Mouse (Mus musculus) myocyte (in vitro differentiated cells): Measurements from ENCODE around the gene Matn4. TPM values are rescaled to one million over a fixed set of nuclear protein-coding genes. Genes with fewer than 3 reads are reported as not detected.

Experiments
- H3K27me3 ChIP-seq: one replicate; pipeline ENCODE4 v1.6.1; 2011; ENCODE audit not compliant: control insufficient read depth, insufficient read depth, insufficient read length
- H3K36me3 ChIP-seq: one replicate; pipeline ENCODE4 v1.6.1; 2011; ENCODE audit not compliant: control insufficient read depth, insufficient read depth
- H3K4me2 ChIP-seq: one replicate; pipeline ENCODE4 v1.6.1; 2011; ENCODE audit warnings: low read depth, control low read depth
- H3K4me3 ChIP-seq: one replicate; pipeline ENCODE4 v1.5.1; 2011; ENCODE audit warnings: mild to moderate bottlenecking, control low read depth, moderate library complexity
- H3K79me2 ChIP-seq: one replicate; pipeline ENCODE4 v1.6.1; 2011; ENCODE audit not compliant: control insufficient read depth, insufficient read depth
- H3ac ChIP-seq: one replicate; pipeline ENCODE4 v1.6.1; 2011; ENCODE audit not compliant: control insufficient read depth, insufficient read length
- CEBPB ChIP-seq: IDR thresholded peaks from 2 replicates; pipeline ENCODE4 v1.6.1; 2011; ENCODE audit warnings: mild to moderate bottlenecking, moderate library complexity; ENCODE audit not compliant: poor library complexity, insufficient read depth, severe bottlenecking
- E2F4 ChIP-seq: IDR thresholded peaks from one replicate; pipeline ENCODE4 v1.6.1; 2011; ENCODE audit warnings: mild to moderate bottlenecking, control low read depth, moderate library complexity; ENCODE audit not compliant: insufficient read depth
- MAX ChIP-seq: IDR thresholded peaks from one replicate; pipeline ENCODE4 v1.6.1; 2011; ENCODE audit warnings: low read depth, mild to moderate bottlenecking, control low read depth
- MYOD1 ChIP-seq, 3 experiments: IDR thresholded peaks; one replicate each; pipeline ENCODE4 v1.6.1; 2011; ENCODE audit warnings: control low read depth in 2 of 3, low read depth in 2 of 3, mild to moderate bottlenecking in 2 of 3, moderate library complexity in 1 of 3; ENCODE audit not compliant: insufficient read length in 2 of 3, control insufficient read depth in 1 of 3
- MYOG ChIP-seq, 3 experiments: IDR thresholded peaks; one replicate each; pipeline ENCODE4 v1.6.1; 2011; ENCODE audit warnings: control low read depth in 2 of 3, low read depth in 2 of 3, mild to moderate bottlenecking in 2 of 3; ENCODE audit not compliant: insufficient read length in 2 of 3, control insufficient read depth in 1 of 3, insufficient read depth in 1 of 3
- POLR2A ChIP-seq: IDR thresholded peaks from one replicate; pipeline ENCODE4 v1.6.1; 2011; ENCODE audit warnings: low read depth, mild to moderate bottlenecking, control low read depth, moderate library complexity; ENCODE audit not compliant: insufficient read length
- POLR2AphosphoS2 ChIP-seq: IDR thresholded peaks from one replicate; pipeline ENCODE4 v1.6.1; 2011; ENCODE audit warnings: low read depth, control low read depth; ENCODE audit not compliant: insufficient read length
- REST ChIP-seq: IDR thresholded peaks from one replicate; pipeline ENCODE4 v1.6.1; 2011; ENCODE audit warnings: mild to moderate bottlenecking, control low read depth, moderate library complexity; ENCODE audit not compliant: insufficient read depth, insufficient read length
- SRF ChIP-seq: IDR thresholded peaks from one replicate; pipeline ENCODE4 v1.6.1; 2011; ENCODE audit warnings: low read depth; ENCODE audit not compliant: control insufficient read depth, insufficient read length
- TCF12 ChIP-seq: IDR thresholded peaks from one replicate; pipeline ENCODE4 v1.6.1; 2011; ENCODE audit warnings: mild to moderate bottlenecking, control low read depth; ENCODE audit not compliant: poor library complexity, insufficient read depth, severe bottlenecking
- TCF3 ChIP-seq: IDR thresholded peaks from one replicate; pipeline ENCODE4 v1.6.1; 2011; ENCODE audit warnings: low read depth, control low read depth; ENCODE audit not compliant: insufficient read length
- USF1 ChIP-seq: IDR thresholded peaks from one replicate; pipeline ENCODE4 v1.6.1; 2011; ENCODE audit warnings: low read depth, mild to moderate bottlenecking, control low read depth, moderate library complexity
- polyA plus RNA-seq: library from polyadenylated mRNA; unstranded; fragments of >200 nt; fragmentation: generic; extraction: Trizol; gene quantifications from one replicate; pipeline ENCODE4 v1.2.1, GENCODE M21; 2012; ENCODE audit warnings: missing spikeins

Matn4 gene
- polyA plus RNA-seq, 1 experiment = 0.01 TPM

DNA sequence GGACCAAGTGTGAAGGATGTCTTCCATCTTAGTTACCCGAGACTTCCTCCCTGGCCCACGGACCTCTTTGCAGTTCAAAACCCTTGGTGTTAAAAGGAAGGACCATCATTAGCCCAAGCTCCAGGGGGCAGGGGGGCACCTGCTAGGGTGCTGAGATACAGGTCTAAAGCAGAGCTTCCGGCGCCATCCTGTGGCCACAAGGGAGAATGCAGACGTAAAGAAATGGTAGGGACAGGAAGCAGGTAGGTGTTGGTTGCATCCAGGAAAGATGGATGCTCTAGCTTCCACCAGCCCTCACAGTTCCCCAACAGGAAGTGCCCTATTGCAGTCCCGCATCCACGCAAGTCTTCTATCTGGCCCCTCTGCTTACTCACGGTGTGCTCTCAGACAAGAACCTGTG lies 18.0 kb downstream of the Matn4 start:
- no peaks in the 10 kb centered on the region for H3K27me3 ChIP-seq
- H3K4me2 ChIP-seq = no peak overlapping the region
- H3K36me3 ChIP-seq = no peaks in the 10 kb centered on the region

DNA sequence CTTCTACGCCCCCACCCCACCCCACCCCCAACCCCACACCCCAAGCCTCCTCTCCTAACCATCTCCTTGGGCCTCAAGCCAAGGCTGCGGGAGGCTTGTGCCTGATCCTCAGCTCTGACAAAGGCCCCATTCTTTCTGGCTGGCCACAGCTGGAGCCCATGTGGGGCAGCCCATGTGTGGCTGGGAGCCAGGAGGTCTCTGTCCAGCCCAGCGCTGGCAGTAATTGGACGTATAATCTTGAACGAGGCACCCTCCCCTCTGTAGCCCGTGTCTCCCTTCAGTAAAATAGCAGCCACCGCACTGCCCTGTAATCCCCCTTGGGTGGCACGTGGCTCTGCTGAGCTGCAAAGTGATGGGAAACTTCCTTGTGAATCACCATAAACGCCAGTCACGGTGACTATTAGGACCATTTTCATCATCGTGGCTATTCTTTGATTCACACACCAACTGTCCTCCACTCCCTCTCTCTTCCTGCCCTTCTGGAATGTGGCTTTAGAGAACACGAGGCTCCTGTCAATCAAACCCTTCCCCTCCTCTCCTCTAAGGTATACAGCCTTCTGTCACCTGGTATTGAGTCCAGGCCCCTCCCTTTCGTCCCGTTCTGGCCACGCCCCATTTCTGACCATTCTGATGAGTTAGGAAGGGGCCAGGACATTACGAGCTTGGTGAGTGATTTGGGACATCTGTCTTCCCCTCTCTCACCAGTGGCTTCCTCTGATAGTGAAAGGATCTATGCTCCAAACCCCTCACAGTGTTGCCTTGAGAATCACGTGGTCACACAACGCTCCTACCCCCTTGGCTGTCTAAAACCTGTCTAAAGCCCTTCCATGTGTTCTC lies 18.8 kb downstream of the Matn4 start:
- Histone ChIP-seq H3K4me2 (peak overlapping the region; percentile 82), H3K79me2 (no peaks in the 10 kb centered on the region), H3K36me3 (no peaks in the 10 kb centered on the region), H3ac (no peak overlapping the region), H3K4me3 (no peak overlapping the region), H3K27me3 (no peaks in the 10 kb centered on the region)
- TF ChIP-seq TCF3 = peak; percentile 22
- TF ChIP-seq USF1 = peak; percentile 50
- peak; percentile 24 for TF ChIP-seq REST
- TF ChIP-seq MYOG (IDR thresholded peaks at IDR 0.05; ENCODE audit: control insufficient read depth in 1 of 3, insufficient read depth in 1 of 3, insufficient read length in 2 of 3, low read depth in 2 of 3) = peak in 1 of 3 experiments; percentile 75
- TF ChIP-seq E2F4 = no peak
- TF ChIP-seq POLR2AphosphoS2 = no peak
- no peak for TF ChIP-seq CEBPB
- TF ChIP-seq MYOD1 (IDR thresholded peaks at IDR 0.05; ENCODE audit: control insufficient read depth in 1 of 3, insufficient read length in 2 of 3, low read depth in 2 of 3) = peak in 2 of 3 experiments; percentile 35 to 57
- TF ChIP-seq SRF = no peak
- no peak for TF ChIP-seq MAX
- TF ChIP-seq TCF12 = peak; percentile 28
- TF ChIP-seq POLR2A = no peak

More for the DNA sequence above, 18.0 kb downstream of the Matn4 start:
- Histone ChIP-seq H3K4me3 (no peak overlapping the region), H3K79me2 (no peaks in the 10 kb centered on the region), H3ac (no peak overlapping the region)
- no peak for TF ChIP-seq TCF3
- TF ChIP-seq MYOG (IDR thresholded peaks at IDR 0.05; ENCODE audit: control insufficient read depth in 1 of 3, insufficient read depth in 1 of 3, insufficient read length in 2 of 3, low read depth in 2 of 3) = no peak
- TF ChIP-seq POLR2AphosphoS2 = no peak
- no peak for TF ChIP-seq MAX
- TF ChIP-seq POLR2A = no peak
- TF ChIP-seq CEBPB = no peak

DNA sequence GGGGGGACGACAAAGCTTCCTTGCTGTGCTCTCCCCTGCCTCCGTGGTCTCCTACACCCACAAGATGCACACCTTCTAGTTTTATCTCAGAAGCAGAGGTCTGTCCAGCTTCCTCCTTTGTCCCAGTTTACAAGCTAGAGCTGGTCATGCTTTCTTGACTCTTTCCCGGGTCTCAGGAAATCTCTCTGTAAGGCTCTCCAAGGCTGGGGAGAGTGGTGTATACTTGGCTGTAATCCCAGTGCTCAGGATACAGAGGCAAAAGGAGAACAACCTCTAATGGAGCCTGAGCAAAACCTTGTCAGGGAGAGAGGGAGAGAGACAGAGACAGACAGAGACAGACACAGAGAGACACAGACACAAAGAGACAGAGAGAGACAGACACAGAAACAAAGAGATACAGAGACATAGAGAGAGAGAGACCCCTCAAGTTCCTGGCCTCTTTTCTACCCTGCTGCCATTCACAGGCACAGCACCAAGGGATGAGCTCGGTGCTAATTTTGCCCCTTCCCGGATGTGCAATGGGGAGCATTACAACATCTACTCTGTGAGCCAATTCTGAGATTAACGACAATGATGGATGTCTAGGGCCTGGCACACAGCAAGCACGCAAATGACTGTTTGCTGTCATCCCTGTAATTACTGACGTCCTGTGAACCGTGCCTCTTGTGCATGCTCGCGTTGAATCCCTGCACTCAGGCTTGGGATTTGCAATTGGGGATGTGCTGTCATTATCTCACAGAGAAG lies 21.1 kb downstream of the Matn4 start:
- no peaks in the 10 kb centered on the region for H3K79me2 ChIP-seq
- no peak overlapping the region for H3K4me2 ChIP-seq
- H3K4me3 ChIP-seq = no peak overlapping the region
- TF ChIP-seq SRF (no peak), MAX (no peak), TCF3 (no peak), POLR2AphosphoS2 (no peak), USF1 (no peak), REST (no peak), POLR2A (no peak), E2F4 (no peak), MYOD1 (IDR thresholded peaks at IDR 0.05; ENCODE audit: control insufficient read depth in 1 of 3, insufficient read length in 2 of 3, low read depth in 2 of 3) (no peak), MYOG (IDR thresholded peaks at IDR 0.05; ENCODE audit: control insufficient read depth in 1 of 3, insufficient read depth in 1 of 3, insufficient read length in 2 of 3, low read depth in 2 of 3) (no peak), CEBPB (no peak), TCF12 (no peak)
- H3K27me3 ChIP-seq = no peaks in the 10 kb centered on the region
- no peaks in the 10 kb centered on the region for H3K36me3 ChIP-seq
- no peak overlapping the region for H3ac ChIP-seq

DNA sequence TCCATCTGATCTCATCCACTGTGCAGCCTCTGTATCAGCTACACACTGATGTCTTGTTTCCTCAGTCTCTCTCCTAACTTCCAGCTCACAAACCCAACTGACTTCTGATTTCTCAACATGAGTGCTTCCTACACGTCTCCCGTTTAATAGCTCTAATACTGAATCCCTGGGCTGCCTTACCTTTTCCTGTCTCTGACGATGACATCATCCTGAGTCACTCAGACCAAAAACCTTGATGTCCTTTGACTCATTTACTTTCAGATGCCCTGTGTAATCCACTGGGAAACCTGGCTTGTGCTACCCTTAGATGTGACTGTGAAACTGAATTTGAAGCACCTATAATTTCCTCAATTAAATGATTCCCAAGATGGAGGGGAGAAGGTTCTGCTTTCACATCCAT lies 22.0 kb downstream of the Matn4 start:
- Histone ChIP-seq H3K36me3 (no peaks in the 10 kb centered on the region), H3K4me3 (no peak overlapping the region), H3K27me3 (no peaks in the 10 kb centered on the region), H3K79me2 (no peaks in the 10 kb centered on the region), H3K4me2 (no peak overlapping the region), H3ac (no peak overlapping the region)
- TF ChIP-seq TCF3 (no peak), MYOD1 (IDR thresholded peaks at IDR 0.05; ENCODE audit: control insufficient read depth in 1 of 3, insufficient read length in 2 of 3, low read depth in 2 of 3) (no peak), MAX (no peak), E2F4 (no peak), SRF (no peak), TCF12 (no peak), POLR2A (no peak), USF1 (no peak), MYOG (IDR thresholded peaks at IDR 0.05; ENCODE audit: control insufficient read depth in 1 of 3, insufficient read depth in 1 of 3, insufficient read length in 2 of 3, low read depth in 2 of 3) (no peak), CEBPB (no peak), REST (no peak), POLR2AphosphoS2 (no peak)
